Mouse (Mus musculus): ENCODE results near the gene Plcd3. TPM values are rescaled to one million over a fixed set of nuclear protein-coding genes. Genes with fewer than 3 reads are reported as not detected.

Gene Plcd3
- total RNA-seq, 2 experiments from 2014 or later = 4.5 TPM

- intact Hi-C loops (cut with DNase I; ENCODE audit: low total_unique reads) = no loop called here
- no peak for DNase-seq
Observed at GRCm38 (mm10) chr11:103036881-103037465, 64.5 kb downstream of the Plcd3 start.

- intact Hi-C loops (cut with DNase I; ENCODE audit: low total_unique reads) = no loop called here
Observed at GRCm38 (mm10) chr11:103035007-103035406, 66.5 kb downstream of the Plcd3 start.

DNA sequence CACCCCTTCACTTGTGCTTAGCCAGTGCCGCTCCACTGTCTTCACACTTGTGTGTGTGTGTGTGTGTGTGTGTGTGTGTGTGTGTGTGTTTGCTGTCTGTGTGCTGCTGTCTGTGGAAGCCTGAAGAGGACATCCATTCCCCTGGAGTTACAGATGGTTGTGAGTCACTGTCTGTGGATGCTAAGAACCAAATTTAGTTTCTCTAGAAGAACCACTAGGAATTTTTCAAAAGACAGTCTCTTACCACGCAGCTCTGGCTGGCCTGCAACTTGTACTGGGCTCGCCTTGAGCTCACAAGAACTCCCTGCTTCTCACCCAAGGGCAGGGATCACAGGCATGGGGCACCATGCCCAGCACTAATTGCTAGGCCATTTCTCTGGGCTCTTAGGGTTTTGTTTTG is 68.4 kb downstream of the Plcd3 start:
- intact Hi-C loops (cut with DNase I; ENCODE audit: low total_unique reads) = no loop called here
- no peak for DNase-seq

More at GRCm38 (mm10) chr11:103035007-103035406, 66.5 kb downstream of the Plcd3 start:
- no peak for DNase-seq

DNA sequence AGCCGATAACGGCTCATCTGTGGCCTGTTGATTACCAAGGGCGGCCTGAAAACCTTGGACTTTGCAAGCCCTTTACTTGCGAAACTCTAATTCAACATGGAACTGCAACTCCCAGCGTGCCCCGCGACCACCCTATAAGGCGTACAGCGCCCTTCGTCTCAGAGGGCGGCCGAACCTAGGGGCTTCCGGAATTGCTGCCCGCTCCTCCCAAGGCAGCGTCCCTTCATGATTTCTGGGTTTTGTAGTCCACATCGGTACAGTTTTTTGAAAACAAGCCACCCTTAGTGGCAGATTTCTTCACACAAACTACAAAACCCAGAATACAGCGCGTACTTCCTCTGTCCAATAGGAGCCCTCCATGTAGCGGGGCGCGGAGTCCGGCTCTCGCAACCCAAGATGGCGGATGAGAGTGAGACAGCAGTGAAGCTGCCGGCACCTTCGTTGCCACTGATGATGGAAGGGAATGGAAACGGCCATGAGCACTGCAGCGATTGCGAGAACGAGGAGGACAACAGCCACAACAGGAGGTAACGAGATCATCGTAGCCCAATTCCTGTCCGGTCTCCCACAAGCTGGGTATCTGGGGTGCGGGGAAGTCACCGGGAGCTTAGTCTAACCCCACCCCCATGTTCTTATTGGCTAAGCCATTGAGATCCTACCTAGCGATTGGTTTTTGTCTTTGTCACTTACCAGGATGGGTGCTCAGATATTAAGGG is 73.1 kb downstream of the Plcd3 start, which contains the start of the genes Nmt1 and Dcakd:
Gene Nmt1, plus strand, starts transcription at position 15 of the 716 bp plus-strand sequence.
Gene Dcakd, minus strand, starts transcription at position 158 of the 716 bp plus-strand sequence.
- DNase-seq = peak; percentile 93
- intact Hi-C loops (cut with DNase I; ENCODE audit: low total_unique reads) = no loop called here

DNA sequence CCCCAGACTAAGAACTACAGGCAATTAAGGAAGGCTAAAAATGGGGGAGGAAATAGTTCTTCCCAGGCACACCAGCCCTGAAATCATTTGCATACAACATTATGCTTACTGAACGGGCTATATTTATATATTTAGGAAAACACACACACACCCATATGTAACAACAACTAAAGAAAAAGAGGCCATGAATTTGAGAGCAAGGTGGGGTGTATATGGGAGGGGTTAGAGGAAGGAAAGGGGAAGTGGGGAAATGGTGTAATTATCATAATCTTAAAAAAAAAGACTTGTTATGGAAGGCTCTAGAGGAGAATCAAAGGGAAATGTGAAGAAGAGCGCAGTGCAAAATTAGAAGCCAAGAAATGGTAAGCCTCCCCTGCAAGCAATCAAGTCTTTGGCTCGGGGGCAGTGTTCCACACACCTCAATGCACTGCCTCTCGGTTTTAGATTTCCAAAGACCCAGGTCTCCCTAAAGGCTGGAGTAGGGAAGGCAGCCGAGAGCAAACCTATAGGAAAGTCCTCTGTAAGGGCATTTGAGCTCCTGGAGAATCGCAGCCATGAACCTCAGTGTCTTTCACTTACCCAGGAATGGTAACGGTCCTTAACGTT is 73.8 kb downstream of the Plcd3 start:
- intact Hi-C loops (cut with DNase I; ENCODE audit: low total_unique reads) = no loop called here
- DNase-seq = no peak

GRCm38 (mm10) chr11:103026901-103027300 is 74.6 kb downstream of the Plcd3 start:
- no peak for DNase-seq
- intact Hi-C loops (cut with DNase I; ENCODE audit: low total_unique reads) = no loop called here

GRCm38 (mm10) chr11:103023974-103024373 is 77.5 kb downstream of the Plcd3 start:
- intact Hi-C loops (cut with DNase I; ENCODE audit: low total_unique reads) = no loop called here
- DNase-seq = no peak

GRCm38 (mm10) chr11:103020713-103021335 is 80.6 kb downstream of the Plcd3 start:
- intact Hi-C loops (cut with DNase I; ENCODE audit: low total_unique reads) = no loop called here
- no peak for DNase-seq

Other genes starting within 250 kb of the Plcd3 start
- 10 to 100 TPM; 31.1 to 31.7 TPM for gene Eftud2, start 220.7 kb downstream of the Plcd3 start, total RNA-seq (2021)
- gene Ccdc103, start 220.5 kb downstream of the Plcd3 start, total RNA-seq (2021) = not detected
- gene Fam187a, start 216.5 kb downstream of the Plcd3 start, total RNA-seq (2021) = not detected
- under 1 TPM; 0.16 to 0.23 TPM for gene Gfap, start 200.7 kb downstream of the Plcd3 start, total RNA-seq (2021)
- 1 to 10 TPM; 1.8 to 2.0 TPM for gene Kif18b, start 176.5 kb downstream of the Plcd3 start, total RNA-seq (2021)
- under 1 TPM; 0.20 to 0.41 TPM for gene C1ql1, start 155.0 kb downstream of the Plcd3 start, total RNA-seq (2021)
- gene Nmt1, start 73.5 kb downstream of the Plcd3 start, total RNA-seq (2021) = 10 to 100 TPM; 42.8 to 44.0 TPM
- gene Dcakd, start 73.3 kb downstream of the Plcd3 start, total RNA-seq (2021) = 10 to 100 TPM; 22.8 to 30.0 TPM
- gene Acbd4, start within 50 bp of the Plcd3 start, total RNA-seq (2021) = 10 to 100 TPM; 30.0 to 35.7 TPM
- gene Hexim1, start 14.6 kb upstream of the Plcd3 start, total RNA-seq (2021) = 10 to 100 TPM; 20.7 to 21.5 TPM
- gene Hexim2, start 30.8 kb upstream of the Plcd3 start, total RNA-seq (2021) = 1 to 10 TPM; 2.7 to 3.8 TPM
- gene Fmnl1, start 69.4 kb upstream of the Plcd3 start, total RNA-seq (2021) = 1 to 10 TPM; 6.7 to 7.3 TPM
- gene 1700023F06Rik, start 106.9 kb upstream of the Plcd3 start, total RNA-seq (2021) = not detected
- gene Spata32, start 116.8 kb upstream of the Plcd3 start, total RNA-seq (2021) = not detected
- gene Map3k14, start 165.8 kb upstream of the Plcd3 start, total RNA-seq (2021) = 1 to 10 TPM; 2.2 to 2.3 TPM